Mouse (Mus musculus) urinary bladder, postnatal 10 days (tissue): Measurements from ENCODE around the gene Hpca.

ENCODE experiments used
- DNase-seq: peaks from one replicate; pipeline ENCODE4 v3.0.0; 2022; ENCODE audit warnings: low spot score

Gene Hpca

GRCm38 (mm10) chr4:129108624-129109023 is 13.2 kb downstream of the Hpca start:
- DNase-seq: no peak

- DNase-seq: no peak
Measured at GRCm38 (mm10) chr4:129107348-129107899, 14.4 kb downstream of the Hpca start.

- no peak for DNase-seq
Measured at GRCm38 (mm10) chr4:129106073-129106472, 15.8 kb downstream of the Hpca start.

GRCm38 (mm10) chr4:129105356-129105755 is 16.5 kb downstream of the Hpca start, which contains the start of gene Tmem54:
TSS of gene Tmem54 (plus strand) at chr4:129105548.
- DNase-seq: no peak

GRCm38 (mm10) chr4:129102133-129102829 is 19.6 kb downstream of the Hpca start:
- no peak for DNase-seq

GRCm38 (mm10) chr4:129097006-129097405 is 24.8 kb downstream of the Hpca start:
- no peak for DNase-seq

GRCm38 (mm10) chr4:129095276-129095675 is 26.6 kb downstream of the Hpca start:
- no peak for DNase-seq

GRCm38 (mm10) chr4:129087850-129088249 is 34.0 kb downstream of the Hpca start:
- no peak for DNase-seq

- no peak for DNase-seq
Measured at GRCm38 (mm10) chr4:129086078-129086477, 35.8 kb downstream of the Hpca start.

GRCm38 (mm10) chr4:129084896-129085295 is 36.9 kb downstream of the Hpca start:
- no peak for DNase-seq

GRCm38 (mm10) chr4:129082379-129083115 is 39.3 kb downstream of the Hpca start:
- DNase-seq: no peak

- no peak for DNase-seq
Measured at GRCm38 (mm10) chr4:129081939-129082338, 39.9 kb downstream of the Hpca start.

GRCm38 (mm10) chr4:129081512-129081911 is 40.3 kb downstream of the Hpca start:
- DNase-seq: no peak

- DNase-seq: no peak
Measured at GRCm38 (mm10) chr4:129081041-129081440, 40.8 kb downstream of the Hpca start.

- DNase-seq: no peak
Measured at GRCm38 (mm10) chr4:129079126-129079525, 42.7 kb downstream of the Hpca start.

- no peak for DNase-seq
Measured at GRCm38 (mm10) chr4:129068848-129069247, 53.0 kb downstream of the Hpca start.

- DNase-seq: no peak
Measured at GRCm38 (mm10) chr4:129067638-129068415, 54.0 kb downstream of the Hpca start.

GRCm38 (mm10) chr4:129065688-129066236 is 56.1 kb downstream of the Hpca start:
- DNase-seq: no peak

GRCm38 (mm10) chr4:129062281-129063075 is 59.4 kb downstream of the Hpca start:
- DNase-seq: no peak
